Mouse (Mus musculus): ENCODE data around the gene Meis1. TPM values are rescaled to one million over a fixed set of nuclear protein-coding genes. Genes with fewer than 3 reads are reported as not detected.

The Meis1 gene
- polyA plus RNA-seq, 1 experiment = 127 TPM

GRCm38 (mm10) chr11:18905431-18905830 is 113.4 kb downstream of the Meis1 start:
- DNase-seq (ENCODE audit: low spot score) = no peak

GRCm38 (mm10) chr11:18904880-18905279 is 113.9 kb downstream of the Meis1 start:
- DNase-seq (ENCODE audit: low spot score) = no peak

- DNase-seq (ENCODE audit: low spot score) = no peak
Measured at GRCm38 (mm10) chr11:18904285-18904684, 114.5 kb downstream of the Meis1 start.

GRCm38 (mm10) chr11:18900489-18900888 is 118.3 kb downstream of the Meis1 start:
- no peak for DNase-seq (ENCODE audit: low spot score)

- no peak for DNase-seq (ENCODE audit: low spot score)
Measured at GRCm38 (mm10) chr11:18898862-18899261, 119.9 kb downstream of the Meis1 start.

- DNase-seq (ENCODE audit: low spot score) = no peak
Measured at GRCm38 (mm10) chr11:18897921-18898646, 120.7 kb downstream of the Meis1 start.

- DNase-seq (ENCODE audit: low spot score) = no peak
Measured at GRCm38 (mm10) chr11:18897250-18897649, 121.5 kb downstream of the Meis1 start.

- no peak for DNase-seq (ENCODE audit: low spot score)
Measured at GRCm38 (mm10) chr11:18892470-18892869, 126.3 kb downstream of the Meis1 start.

GRCm38 (mm10) chr11:18889139-18889538 is 129.6 kb downstream of the Meis1 start:
- DNase-seq (ENCODE audit: low spot score) = no peak

GRCm38 (mm10) chr11:18888651-18889050 is 130.1 kb downstream of the Meis1 start:
- DNase-seq (ENCODE audit: low spot score) = no peak

GRCm38 (mm10) chr11:18885729-18886325 is 133.0 kb downstream of the Meis1 start:
- DNase-seq (ENCODE audit: low spot score) = no peak

- DNase-seq (ENCODE audit: low spot score) = no peak
Measured at GRCm38 (mm10) chr11:18885036-18885728, 133.6 kb downstream of the Meis1 start.

GRCm38 (mm10) chr11:18883987-18884386 is 134.8 kb downstream of the Meis1 start:
- DNase-seq (ENCODE audit: low spot score) = no peak

GRCm38 (mm10) chr11:18883507-18883881 is 135.3 kb downstream of the Meis1 start:
- no peak for DNase-seq (ENCODE audit: low spot score)

GRCm38 (mm10) chr11:18882747-18883506 is 135.9 kb downstream of the Meis1 start:
- DNase-seq (ENCODE audit: low spot score) = no peak

GRCm38 (mm10) chr11:18882315-18882714 is 136.5 kb downstream of the Meis1 start:
- DNase-seq (ENCODE audit: low spot score) = no peak

GRCm38 (mm10) chr11:18880806-18881205 is 138.0 kb downstream of the Meis1 start:
- no peak for DNase-seq (ENCODE audit: low spot score)

GRCm38 (mm10) chr11:18879456-18879818 is 139.3 kb downstream of the Meis1 start:
- DNase-seq (ENCODE audit: low spot score) = no peak

- DNase-seq (ENCODE audit: low spot score) = no peak
Measured at GRCm38 (mm10) chr11:18878748-18879455, 139.9 kb downstream of the Meis1 start.

GRCm38 (mm10) chr11:18878016-18878415 is 140.8 kb downstream of the Meis1 start:
- DNase-seq (ENCODE audit: low spot score) = no peak

- peak; percentile 70 for DNase-seq (ENCODE audit: low spot score)
Measured at GRCm38 (mm10) chr11:18877626-18878011, 141.2 kb downstream of the Meis1 start.
